8 mouse cellular contexts compared by ENCODE assay signal in genomic region chr2:66961808-66962519, GRCm38 (mm10).
A peak's percentile ranks its signal among the peaks of the same experiment; 100 is the strongest.
DNase-seq lines count a peak whose midpoint lies in the region.

No protein-coding gene starts in this region.

- H3K9me3 ChIP-seq in midbrain, embryonic 10.5 days (replicated peaks), result no peaks in the 10 kb centered on the region

- H3K36me3 ChIP-seq in midbrain, embryonic 10.5 days, result no peaks in the 10 kb centered on the region

- peak; percentile 1 for DNase-seq in 3134 (ENCODE audit: extremely low read depth, insufficient read length, low spot score)
- DNase-seq in A20 (ENCODE audit: low read depth, low spot score), result peak; percentile 2
- DNase-seq in cerebellum, adult 9-10 months, result peak; percentile 28
- DNase-seq in frontal cortex, postnatal 36 days (ENCODE audit: low spot score in 2 of 2), result peak; percentile 28 to 67
- DNase-seq in layer of hippocampus, adult 9-11 months, result peak; percentile 13
- peak; percentile 30 for DNase-seq in midbrain, embryonic 10.5 days (ENCODE audit: low spot score)
- DNase-seq in testis, postnatal 14 days (ENCODE audit: low spot score), result peak; percentile 4
- DNase-seq in urinary bladder, postnatal 4 days (ENCODE audit: low spot score in 2 of 2), result no peak

- H3K27me3 ChIP-seq in midbrain, embryonic 10.5 days (ENCODE audit: low read depth, poor library complexity, severe bottlenecking), result no peaks in the 10 kb centered on the region

- 34% methylated on average over 8 of the region's 8 CpGs for WGBS in midbrain, embryonic 10.5 days

- H3K4me3 ChIP-seq in midbrain, embryonic 10.5 days, result no peak overlapping the region

- H3K4me1 ChIP-seq in midbrain, embryonic 10.5 days, result no peaks in the 10 kb centered on the region

- no peak overlapping the region for H3K27ac ChIP-seq in midbrain, embryonic 10.5 days (replicated peaks)

Comparison
In these comparisons a context has a peak if more than half of its experiments do, and no peak if none do; other contexts are left out.
1. DNase-seq: peak in 3134 (single experiment), A20 (single experiment), cerebellum, adult 9-10 months (single experiment), frontal cortex, postnatal 36 days (2 of 2), layer of hippocampus, adult 9-11 months (single experiment), midbrain, embryonic 10.5 days (single experiment) and testis, postnatal 14 days (single experiment); none in urinary bladder, postnatal 4 days (0 of 2).